Comparison of ENCODE assay signal across 16 mouse cellular contexts in the genomic region with DNA sequence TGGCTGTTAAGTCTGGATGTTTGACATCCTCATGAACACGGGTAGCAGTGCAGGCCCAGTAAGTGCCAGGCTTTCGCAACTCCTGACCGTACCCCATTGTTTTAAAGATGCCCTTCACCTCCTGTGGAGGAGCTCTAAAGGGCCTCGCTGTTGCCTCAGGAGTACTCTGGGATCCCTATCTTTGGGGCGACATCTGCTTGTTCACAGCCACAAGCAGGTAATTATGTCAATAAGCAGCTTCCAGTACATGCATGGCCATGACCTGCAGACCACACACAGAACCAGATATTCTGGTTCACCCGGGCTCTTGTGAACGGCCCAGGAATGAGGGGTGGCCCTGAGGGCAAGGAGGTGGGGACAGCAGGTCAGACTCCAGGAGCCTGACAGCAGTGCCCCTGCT. TPM values are rescaled to one million over a fixed set of nuclear protein-coding genes. Genes with fewer than 3 reads are reported as not detected.
DNase-seq lines count a peak whose midpoint lies in the region; ATAC-seq and TF ChIP-seq lines count a peak whose summit lies in the region.
"Had no signal": no experiment of that assay in that cellular context is flagged by ENCODE, and none has a peak within 500 bp of the region (broad histone marks: within the 10 kb centered on the region; RNA-seq: fewer than 3 reads in every experiment).

No protein-coding gene starts in this region.

- WGBS in kidney, embryonic 15.5 days: 69% methylated on average over 7 of the region's 7 CpGs
- WGBS in embryonic facial prominence, embryonic 15.5 days: 61% methylated on average over 7 of the region's 7 CpGs
- 61% methylated on average over 7 of the region's 7 CpGs for WGBS in lung, embryonic 14.5 days
- 75% methylated on average over 7 of the region's 7 CpGs for WGBS in stomach, embryonic 14.5 days
- 92% methylated on average over 7 of the region's 7 CpGs for WGBS in midbrain, embryonic 13.5 days

- H3K27me3 ChIP-seq in kidney, embryonic 15.5 days: no peaks in the 10 kb centered on the region
- H3K27me3 ChIP-seq in embryonic facial prominence, embryonic 15.5 days: no peaks in the 10 kb centered on the region
- no peaks in the 10 kb centered on the region for H3K27me3 ChIP-seq in lung, embryonic 14.5 days (ENCODE audit: insufficient read depth, low read length)
- H3K27me3 ChIP-seq in stomach, embryonic 14.5 days (ENCODE audit: control insufficient read depth, insufficient read depth, low read length): no peaks in the 10 kb centered on the region
- no peaks in the 10 kb centered on the region for H3K27me3 ChIP-seq in midbrain, embryonic 13.5 days
- H3K27me3 ChIP-seq: embryonic facial prominence, embryonic 12.5 days; forebrain, embryonic 12.5 days; megakaryocyte, embryonic 14.5 days had no signal

- no peaks in the 10 kb centered on the region for H3K9me3 ChIP-seq in kidney, embryonic 15.5 days (replicated peaks)
- H3K9me3 ChIP-seq in embryonic facial prominence, embryonic 15.5 days (replicated peaks): no peaks in the 10 kb centered on the region
- no peaks in the 10 kb centered on the region for H3K9me3 ChIP-seq in lung, embryonic 14.5 days (ENCODE audit: low read depth, low read length)
- H3K9me3 ChIP-seq in stomach, embryonic 14.5 days (ENCODE audit: control insufficient read depth, low read depth, low read length): no peaks in the 10 kb centered on the region
- H3K9me3 ChIP-seq in midbrain, embryonic 13.5 days: no peaks in the 10 kb centered on the region
- H3K9me3 ChIP-seq: embryonic facial prominence, embryonic 12.5 days; forebrain, embryonic 12.5 days; megakaryocyte, embryonic 14.5 days had no signal

- no peak for DNase-seq in kidney, postnatal 36 days
- peak; percentile 25 for DNase-seq in lung, embryonic 14.5 days
- DNase-seq in c-Kit-positive CD71-positive TER-119-positive erythroid progenitor cells, embryonic 14.5 days (ENCODE audit: low spot score): no peak
- no peak for DNase-seq in right cerebral cortex, adult 2 months (ENCODE audit: low spot score in 2 of 2)
- DNase-seq: adrenal gland, adult 8-10 months; cerebellum, postnatal 25 days; heart, postnatal 36 days; retina, postnatal 1 day had no signal

- peak overlapping the region; percentile 58 for H3K27ac ChIP-seq in kidney, embryonic 15.5 days
- peak overlapping the region; percentile 17; the same call in 1 of the 2 replicates for H3K27ac ChIP-seq in embryonic facial prominence, embryonic 15.5 days (replicated peaks)
- no peak overlapping the region for H3K27ac ChIP-seq in lung, embryonic 14.5 days (ENCODE audit: low read depth)
- peak overlapping the region; percentile 10; the same call in 1 of the 2 replicates for H3K27ac ChIP-seq in stomach, embryonic 14.5 days (ENCODE audit: low read length)
- no peak overlapping the region for H3K27ac ChIP-seq in midbrain, embryonic 13.5 days
- H3K27ac ChIP-seq: embryonic facial prominence, embryonic 12.5 days; forebrain, embryonic 12.5 days had no signal

- H3K4me2 ChIP-seq in kidney, embryonic 15.5 days: no peak overlapping the region
- H3K4me2 ChIP-seq in embryonic facial prominence, embryonic 15.5 days (replicated peaks): no peak overlapping the region
- no peak overlapping the region for H3K4me2 ChIP-seq in lung, embryonic 14.5 days
- no peak overlapping the region for H3K4me2 ChIP-seq in stomach, embryonic 14.5 days (replicated peaks; ENCODE audit: low read depth, low read length)
- no peak overlapping the region for H3K4me2 ChIP-seq in midbrain, embryonic 13.5 days (replicated peaks)
- H3K4me2 ChIP-seq: embryonic facial prominence, embryonic 12.5 days; forebrain, embryonic 12.5 days had no signal

- no peak for TF ChIP-seq CTCF in lung, embryonic 14.5 days (IDR thresholded peaks at IDR 0.05; ENCODE audit: low read depth)

- H3K9ac ChIP-seq in kidney, embryonic 15.5 days: no peak overlapping the region
- H3K9ac ChIP-seq in embryonic facial prominence, embryonic 15.5 days: no peak overlapping the region
- no peak overlapping the region; the same call in 1 of the 2 replicates for H3K9ac ChIP-seq in lung, embryonic 14.5 days
- H3K9ac ChIP-seq in stomach, embryonic 14.5 days (replicated peaks; ENCODE audit: low read depth, low read length): no peak overlapping the region
- no peak overlapping the region for H3K9ac ChIP-seq in midbrain, embryonic 13.5 days (replicated peaks)
- H3K9ac ChIP-seq: embryonic facial prominence, embryonic 12.5 days; forebrain, embryonic 12.5 days had no signal

- H3K4me1 ChIP-seq in kidney, embryonic 15.5 days: peaks cover 36% of the 10 kb centered on the region
- H3K4me1 ChIP-seq in embryonic facial prominence, embryonic 15.5 days: peaks cover 13% of the 10 kb centered on the region; the same call in 1 of the 2 replicates
- no peaks in the 10 kb centered on the region for H3K4me1 ChIP-seq in lung, embryonic 14.5 days (ENCODE audit: insufficient read depth)
- no peaks in the 10 kb centered on the region for H3K4me1 ChIP-seq in stomach, embryonic 14.5 days (ENCODE audit: control insufficient read depth, insufficient read depth, low read length)
- H3K4me1 ChIP-seq in midbrain, embryonic 13.5 days (replicated peaks): no peaks in the 10 kb centered on the region
- H3K4me1 ChIP-seq: embryonic facial prominence, embryonic 12.5 days; forebrain, embryonic 12.5 days had no signal

- H3K36me3 ChIP-seq in kidney, embryonic 15.5 days: peaks cover 97% of the 10 kb centered on the region
- H3K36me3 ChIP-seq in embryonic facial prominence, embryonic 15.5 days: peaks cover 92% of the 10 kb centered on the region
- H3K36me3 ChIP-seq in lung, embryonic 14.5 days (ENCODE audit: insufficient read depth): peaks cover 95% of the 10 kb centered on the region
- peaks cover 84% of the 10 kb centered on the region for H3K36me3 ChIP-seq in stomach, embryonic 14.5 days (ENCODE audit: control insufficient read depth, insufficient read depth, low read length)
- H3K36me3 ChIP-seq in midbrain, embryonic 13.5 days: peaks cover 93% of the 10 kb centered on the region

- no peak for ATAC-seq in kidney, embryonic 15.5 days (replicated peaks; ENCODE audit: low FRiP score)
- no peak for ATAC-seq in embryonic facial prominence, embryonic 15.5 days (ENCODE audit: insufficient number of reproducible peaks, low FRiP score, low TSS enrichment, low read depth)
- no peak; the same call in 1 of the 2 replicates for ATAC-seq in lung, embryonic 14.5 days (ENCODE audit: insufficient read depth)
- no peak for ATAC-seq in stomach, embryonic 14.5 days (ENCODE audit: insufficient number of reproducible peaks, insufficient read depth, low FRiP score, low read depth)
- no peak for ATAC-seq in midbrain, embryonic 13.5 days

- H3K4me3 ChIP-seq in kidney, embryonic 15.5 days (replicated peaks): no peak overlapping the region
- no peak overlapping the region for H3K4me3 ChIP-seq in embryonic facial prominence, embryonic 15.5 days (replicated peaks)
- H3K4me3 ChIP-seq in lung, embryonic 14.5 days (ENCODE audit: low read depth, low read length): no peak overlapping the region
- no peak overlapping the region for H3K4me3 ChIP-seq in stomach, embryonic 14.5 days (ENCODE audit: low read depth, low read length)
- no peak overlapping the region for H3K4me3 ChIP-seq in midbrain, embryonic 13.5 days (replicated peaks)
- H3K4me3 ChIP-seq: embryonic facial prominence, embryonic 12.5 days; forebrain, embryonic 12.5 days; megakaryocyte, embryonic 14.5 days had no signal

RNA-seq across cellular contexts. Expression of gene Srp68, which starts 13.8 kb away (rescaled TPM):
- 91.3 and 96.5 TPM in 2 replicates for polyA plus RNA-seq in kidney, embryonic 15.5 days (2015; fragmentation: Nextera tagmentation; extraction: Ambion mirVana)
- polyA plus RNA-seq in embryonic facial prominence, embryonic 15.5 days (2015; fragmentation: Nextera tagmentation; extraction: Ambion mirVana): 101 and 103 TPM in 2 replicates
- 85.7 and 89.8 TPM in 2 replicates for polyA plus RNA-seq in lung, embryonic 14.5 days (2014; fragmentation: Nextera tagmentation; extraction: Ambion mirVana)
- polyA plus RNA-seq in stomach, embryonic 14.5 days (2014; fragmentation: Nextera tagmentation; extraction: Ambion mirVana): 71.8 and 74.2 TPM in 2 replicates
- polyA plus RNA-seq in midbrain, embryonic 13.5 days (2015; fragmentation: Nextera tagmentation; extraction: Ambion mirVana): 63.4 and 68.5 TPM in 2 replicates

RNA-seq across cellular contexts. Expression of gene Galr2, which starts 20.5 kb away (rescaled TPM):
- 0.22 and 0.32 TPM in 2 replicates for polyA plus RNA-seq in kidney, embryonic 15.5 days (2015; fragmentation: Nextera tagmentation; extraction: Ambion mirVana)
- polyA plus RNA-seq in embryonic facial prominence, embryonic 15.5 days (2015; fragmentation: Nextera tagmentation; extraction: Ambion mirVana): 0.27 and 0.47 TPM in 2 replicates
- polyA plus RNA-seq in lung, embryonic 14.5 days (2014; fragmentation: Nextera tagmentation; extraction: Ambion mirVana): 0.11 TPM in 1 of 2 replicates, not detected in the other
- polyA plus RNA-seq in stomach, embryonic 14.5 days (2014; fragmentation: Nextera tagmentation; extraction: Ambion mirVana): 0.13 and 0.15 TPM in 2 replicates
- polyA plus RNA-seq in midbrain, embryonic 13.5 days (2015; fragmentation: Nextera tagmentation; extraction: Ambion mirVana): 0.22 and 0.26 TPM in 2 replicates
- polyA plus RNA-seq: liver, adult 2 months had no signal

RNA-seq across cellular contexts. Expression of gene Evpl, which starts 22.4 kb away (rescaled TPM):
- polyA plus RNA-seq in kidney, embryonic 15.5 days (2015; fragmentation: Nextera tagmentation; extraction: Ambion mirVana): 2.8 and 2.9 TPM in 2 replicates
- polyA plus RNA-seq in embryonic facial prominence, embryonic 15.5 days (2015; fragmentation: Nextera tagmentation; extraction: Ambion mirVana): 28.1 and 28.5 TPM in 2 replicates
- polyA plus RNA-seq in lung, embryonic 14.5 days (2014; fragmentation: Nextera tagmentation; extraction: Ambion mirVana): 4.4 and 4.8 TPM in 2 replicates
- 5.0 and 6.0 TPM in 2 replicates for polyA plus RNA-seq in stomach, embryonic 14.5 days (2014; fragmentation: Nextera tagmentation; extraction: Ambion mirVana)
- 0.28 and 0.30 TPM in 2 replicates for polyA plus RNA-seq in midbrain, embryonic 13.5 days (2015; fragmentation: Nextera tagmentation; extraction: Ambion mirVana)

RNA-seq across cellular contexts. Expression of gene Exoc7, which starts 46.8 kb away (rescaled TPM):
- polyA plus RNA-seq in kidney, embryonic 15.5 days (2015; fragmentation: Nextera tagmentation; extraction: Ambion mirVana): 61.8 and 64.0 TPM in 2 replicates
- polyA plus RNA-seq in embryonic facial prominence, embryonic 15.5 days (2015; fragmentation: Nextera tagmentation; extraction: Ambion mirVana): 67.5 and 68.8 TPM in 2 replicates
- polyA plus RNA-seq in lung, embryonic 14.5 days (2014; fragmentation: Nextera tagmentation; extraction: Ambion mirVana): 63.7 and 68.4 TPM in 2 replicates
- 67.3 and 72.7 TPM in 2 replicates for polyA plus RNA-seq in stomach, embryonic 14.5 days (2014; fragmentation: Nextera tagmentation; extraction: Ambion mirVana)
- 92.0 and 104 TPM in 2 replicates for polyA plus RNA-seq in midbrain, embryonic 13.5 days (2015; fragmentation: Nextera tagmentation; extraction: Ambion mirVana)

Comparison
In these comparisons a context has a peak if more than half of its experiments do, and no peak if none do; other contexts are left out.
1. H3K27ac ChIP-seq: peak in kidney, embryonic 15.5 days (single experiment), embryonic facial prominence, embryonic 15.5 days (single experiment) and stomach, embryonic 14.5 days (single experiment); none in lung, embryonic 14.5 days (single experiment) and midbrain, embryonic 13.5 days (single experiment).